Mouse (Mus musculus): Measurements from ENCODE around the gene M6pr. TPM values are rescaled to one million over a fixed set of nuclear protein-coding genes. Genes with fewer than 3 reads are reported as not detected.

Gene M6pr
- total RNA-seq, 1 experiment: 297 TPM

DNA sequence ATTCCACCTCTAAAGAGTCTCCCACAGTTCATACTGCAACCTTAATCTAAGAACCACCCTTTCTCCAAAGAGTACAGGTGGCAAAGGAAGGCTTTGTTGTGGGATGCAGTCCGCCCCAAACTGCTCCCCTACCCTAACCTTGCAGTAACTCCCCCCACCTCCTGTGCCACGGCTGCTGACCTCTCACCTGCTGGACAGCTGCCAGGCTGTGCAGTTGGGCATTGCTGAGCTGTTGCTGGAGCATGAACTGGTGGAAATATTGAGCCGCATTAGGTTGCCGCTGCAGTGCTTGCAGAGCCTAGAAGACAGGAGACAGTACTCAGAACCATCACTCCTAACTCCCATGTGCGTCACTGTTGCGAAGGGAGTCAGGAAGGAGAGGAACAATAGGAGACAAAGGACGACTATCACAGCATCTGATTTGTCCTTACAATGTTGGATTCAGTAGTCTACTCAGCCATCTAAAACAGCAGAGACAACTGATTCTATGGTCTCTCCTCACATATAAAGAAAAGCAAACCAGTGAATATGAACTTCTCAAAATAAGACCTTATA lies 26.3 kb downstream of the M6pr start:
- in situ Hi-C loops (cut with MboI; ENCODE audit: low sequenced_read_pairs in 2 of 2, unreplicated experiment in 2 of 2): loop anchor here in 1 of 2 experiments (25.0 kb wide), 1 partner anchor 402 kb away; no protein-coding TSS in a partner anchor
- peaks cover 46% of the 10 kb centered on the region for H3K36me3 ChIP-seq (ENCODE audit: control insufficient read depth, insufficient read depth, low read length, poor library complexity, severe bottlenecking)
- no peak overlapping the region; the same call in 1 of the 2 replicates for H3K9ac ChIP-seq (ENCODE audit: insufficient read depth, low read depth, low read length, poor library complexity, severe bottlenecking)

DNA sequence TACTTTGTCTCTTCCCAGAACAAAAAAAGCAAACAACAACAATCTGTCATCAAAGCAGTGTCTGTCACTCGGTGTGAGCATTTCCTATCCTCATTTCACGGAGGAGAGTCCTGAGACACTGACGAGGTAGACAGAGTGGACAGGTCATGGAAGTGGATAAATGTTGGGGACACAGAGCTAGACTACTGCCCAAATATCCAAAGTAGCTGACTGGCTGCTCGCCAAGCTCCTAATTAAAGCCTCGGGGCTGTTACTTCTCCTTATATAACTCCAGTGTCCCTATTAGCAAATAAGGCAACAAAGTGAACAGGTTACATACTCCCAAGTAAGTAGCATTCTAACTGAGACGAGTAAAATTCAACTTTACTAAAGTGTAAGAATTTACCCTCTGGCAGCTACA lies 29.0 kb downstream of the M6pr start:
- in situ Hi-C loops (cut with MboI; ENCODE audit: low sequenced_read_pairs in 2 of 2, unreplicated experiment in 2 of 2): loop anchor here in 1 of 2 experiments (25.0 kb wide), 1 partner anchor 400 kb away; no protein-coding TSS in a partner anchor
- peaks cover 29% of the 10 kb centered on the region for H3K36me3 ChIP-seq (ENCODE audit: control insufficient read depth, insufficient read depth, low read length, poor library complexity, severe bottlenecking)
- peak overlapping the region; percentile 77 to 85 for H3K4me3 ChIP-seq (ENCODE audit: insufficient read depth in 1 of 2, low read depth in 1 of 2, low read length in 2 of 2, poor library complexity in 1 of 2, severe bottlenecking in 1 of 2)
- H3K27ac ChIP-seq (ENCODE audit: insufficient read depth, low read depth, low read length, poor library complexity, severe bottlenecking): peak overlapping the region; percentile 100; the same call in 1 of the 2 replicates
- H3K4me1 ChIP-seq (ENCODE audit: control insufficient read depth in 2 of 2, insufficient read depth in 2 of 2, low read length in 2 of 2, poor library complexity in 1 of 2): peaks cover 2 to 11% of the 10 kb centered on the region in 2 experiments; a peak in 1 of 4 replicates
- DNase-seq (ENCODE audit: low read depth, low spot score): no peak
- H3K9me3 ChIP-seq (ENCODE audit: control insufficient read depth, insufficient read depth, low read depth, low read length): no peaks in the 10 kb centered on the region
- TF ChIP-seq ZNF384 (IDR thresholded peaks at IDR 0.05; ENCODE audit: low read depth, low read length) (no peak), MAFK (IDR thresholded peaks at IDR 0.05; ENCODE audit: insufficient read depth, low read depth, low read length) (no peak), ZC3H11A (IDR thresholded peaks at IDR 0.05; ENCODE audit: borderline replicate concordance, low read depth, low read length) (no peak), HCFC1 (IDR thresholded peaks at IDR 0.05; ENCODE audit: borderline replicate concordance, insufficient read depth, low read length) (no peak), CHD2 (IDR thresholded peaks at IDR 0.05; ENCODE audit: low read depth, low read length) (no peak)
- H3K9ac ChIP-seq (ENCODE audit: insufficient read depth, low read depth, low read length, poor library complexity, severe bottlenecking): peak overlapping the region; percentile 64

More for the DNA sequence above, 26.3 kb downstream of the M6pr start:
- no peak overlapping the region for H3K27ac ChIP-seq (ENCODE audit: insufficient read depth, low read depth, low read length, poor library complexity, severe bottlenecking)
- DNase-seq (ENCODE audit: low read depth, low spot score): no peak
- H3K4me3 ChIP-seq (ENCODE audit: insufficient read depth in 1 of 2, low read depth in 1 of 2, low read length in 2 of 2, poor library complexity in 1 of 2, severe bottlenecking in 1 of 2): peak overlapping the region; percentile 8 to 20
- no peak for TF ChIP-seq CHD2 (IDR thresholded peaks at IDR 0.05; ENCODE audit: low read depth, low read length)
- no peak for TF ChIP-seq MAFK (IDR thresholded peaks at IDR 0.05; ENCODE audit: insufficient read depth, low read depth, low read length)
- no peak for TF ChIP-seq ZNF384 (IDR thresholded peaks at IDR 0.05; ENCODE audit: low read depth, low read length)
- TF ChIP-seq HCFC1 (IDR thresholded peaks at IDR 0.05; ENCODE audit: borderline replicate concordance, insufficient read depth, low read length): no peak
- no peak for TF ChIP-seq ZC3H11A (IDR thresholded peaks at IDR 0.05; ENCODE audit: borderline replicate concordance, low read depth, low read length)
- H3K4me1 ChIP-seq (ENCODE audit: control insufficient read depth in 2 of 2, insufficient read depth in 2 of 2, low read length in 2 of 2, poor library complexity in 1 of 2): peaks cover 9 to 13% of the 10 kb centered on the region in 2 experiments; a peak in 2 of 4 replicates
- no peaks in the 10 kb centered on the region for H3K9me3 ChIP-seq (ENCODE audit: control insufficient read depth, insufficient read depth, low read depth, low read length)

DNA sequence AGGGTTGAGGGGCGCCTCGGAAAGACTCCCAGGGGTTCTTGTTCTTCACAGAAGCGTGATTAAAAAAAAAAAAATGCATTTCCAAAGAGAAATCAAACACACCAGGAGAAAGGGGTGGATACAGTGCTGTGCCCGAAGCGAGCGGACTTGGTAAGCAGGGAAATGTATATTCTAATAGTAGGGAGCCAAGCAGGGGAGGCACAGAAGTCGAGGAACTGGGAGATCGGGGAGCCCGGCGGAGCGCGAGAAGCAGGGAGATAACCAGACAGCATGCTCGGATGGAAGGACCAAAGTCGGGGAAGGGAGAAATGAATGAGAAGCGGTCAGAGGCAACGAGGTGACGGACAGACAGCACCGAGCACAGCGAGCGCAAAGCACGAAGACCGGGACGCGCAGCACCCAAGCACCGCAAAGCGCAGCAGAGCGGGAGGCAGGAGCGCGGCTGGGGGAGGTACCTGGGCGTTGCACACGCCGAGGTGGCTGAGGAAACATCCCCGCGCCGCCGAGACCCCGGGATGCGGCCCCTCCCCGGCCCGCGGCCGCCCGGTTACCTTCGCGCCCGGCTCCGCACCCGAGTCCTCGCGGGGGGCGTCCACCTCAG lies 30.6 kb downstream of the M6pr start:
- peak overlapping the region; percentile 77 to 85 for H3K4me3 ChIP-seq (ENCODE audit: insufficient read depth in 1 of 2, low read depth in 1 of 2, low read length in 2 of 2, poor library complexity in 1 of 2, severe bottlenecking in 1 of 2)
- in situ Hi-C loops (cut with MboI; ENCODE audit: low sequenced_read_pairs in 2 of 2, unreplicated experiment in 2 of 2): loop anchor here in 1 of 2 experiments (25.0 kb wide), 1 partner anchor 398 kb away; no protein-coding TSS in a partner anchor
- DNase-seq (ENCODE audit: low read depth, low spot score): no peak
- peaks cover 9 to 10% of the 10 kb centered on the region in 2 experiments; a peak in 2 of 4 replicates for H3K4me1 ChIP-seq (ENCODE audit: control insufficient read depth in 2 of 2, insufficient read depth in 2 of 2, low read length in 2 of 2, poor library complexity in 1 of 2)
- peak overlapping the region; percentile 83 for H3K9ac ChIP-seq (ENCODE audit: insufficient read depth, low read depth, low read length, poor library complexity, severe bottlenecking)
- peak overlapping the region; percentile 100 for H3K27ac ChIP-seq (ENCODE audit: insufficient read depth, low read depth, low read length, poor library complexity, severe bottlenecking)
- peaks cover 15% of the 10 kb centered on the region for H3K36me3 ChIP-seq (ENCODE audit: control insufficient read depth, insufficient read depth, low read length, poor library complexity, severe bottlenecking)
- TF ChIP-seq HCFC1 (IDR thresholded peaks at IDR 0.05; ENCODE audit: borderline replicate concordance, insufficient read depth, low read length) (peak; percentile 57; the same call in 1 of the 2 replicates), ZC3H11A (IDR thresholded peaks at IDR 0.05; ENCODE audit: borderline replicate concordance, low read depth, low read length) (no peak), MAFK (IDR thresholded peaks at IDR 0.05; ENCODE audit: insufficient read depth, low read depth, low read length) (no peak), CHD2 (IDR thresholded peaks at IDR 0.05; ENCODE audit: low read depth, low read length) (no peak), ZNF384 (IDR thresholded peaks at IDR 0.05; ENCODE audit: low read depth, low read length) (no peak)
- H3K9me3 ChIP-seq (ENCODE audit: control insufficient read depth, insufficient read depth, low read depth, low read length): no peaks in the 10 kb centered on the region

DNA sequence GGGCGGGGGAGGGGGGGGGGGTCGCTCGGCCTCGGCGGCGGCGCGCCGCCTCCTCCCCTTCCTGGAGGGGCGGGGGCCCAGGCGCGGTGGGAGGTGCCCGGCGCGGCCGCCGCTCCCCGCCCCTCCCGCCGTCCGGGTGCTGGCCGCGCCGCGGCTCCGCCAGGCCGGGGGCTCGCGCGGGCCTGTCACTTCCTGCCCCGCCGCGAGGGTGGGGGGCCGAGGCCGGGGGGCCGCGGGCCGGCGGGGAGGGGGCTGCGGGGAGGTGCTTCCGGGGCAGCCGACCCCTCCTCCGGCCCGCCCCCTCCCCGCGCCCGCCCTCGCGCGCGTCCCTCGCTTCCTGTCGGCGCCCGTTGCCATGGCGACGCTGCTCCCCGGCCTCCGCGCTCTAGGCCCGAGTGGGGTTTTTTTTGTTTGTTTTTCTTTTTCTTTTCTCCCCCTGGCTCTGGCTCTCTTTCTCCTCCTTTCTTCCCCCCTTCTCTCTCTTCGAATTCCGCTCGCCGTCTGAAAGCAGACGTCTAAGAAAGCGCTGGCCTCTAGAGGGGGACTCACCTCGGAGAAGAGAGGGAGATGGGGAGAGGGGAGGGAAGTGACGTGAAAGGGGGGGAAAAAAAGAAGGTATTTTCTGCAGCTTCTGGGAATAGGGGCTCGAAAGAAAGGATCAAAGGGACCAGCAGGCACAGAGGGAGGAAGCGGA lies 31.3 kb downstream of the M6pr start:
- H3K4me3 ChIP-seq (ENCODE audit: insufficient read depth in 1 of 2, low read depth in 1 of 2, low read length in 2 of 2, poor library complexity in 1 of 2, severe bottlenecking in 1 of 2): peak overlapping the region; percentile 77 to 96
- peak overlapping the region; percentile 100 for H3K27ac ChIP-seq (ENCODE audit: insufficient read depth, low read depth, low read length, poor library complexity, severe bottlenecking)
- peak; percentile 73 for DNase-seq (ENCODE audit: low read depth, low spot score)
- TF ChIP-seq ZNF384 (IDR thresholded peaks at IDR 0.05; ENCODE audit: low read depth, low read length) (no peak), HCFC1 (IDR thresholded peaks at IDR 0.05; ENCODE audit: borderline replicate concordance, insufficient read depth, low read length) (no peak), MAFK (IDR thresholded peaks at IDR 0.05; ENCODE audit: insufficient read depth, low read depth, low read length) (no peak), ZC3H11A (IDR thresholded peaks at IDR 0.05; ENCODE audit: borderline replicate concordance, low read depth, low read length) (no peak), CHD2 (IDR thresholded peaks at IDR 0.05; ENCODE audit: low read depth, low read length) (no peak)
- H3K9me3 ChIP-seq (ENCODE audit: control insufficient read depth, insufficient read depth, low read depth, low read length): no peaks in the 10 kb centered on the region
- H3K9ac ChIP-seq (ENCODE audit: insufficient read depth, low read depth, low read length, poor library complexity, severe bottlenecking): peak overlapping the region; percentile 97
- peaks cover 8 to 11% of the 10 kb centered on the region in 2 experiments; a peak in 3 of 4 replicates for H3K4me1 ChIP-seq (ENCODE audit: control insufficient read depth in 2 of 2, insufficient read depth in 2 of 2, low read length in 2 of 2, poor library complexity in 1 of 2)
- peaks cover 10% of the 10 kb centered on the region for H3K36me3 ChIP-seq (ENCODE audit: control insufficient read depth, insufficient read depth, low read length, poor library complexity, severe bottlenecking)
- in situ Hi-C loops (cut with MboI; ENCODE audit: low sequenced_read_pairs in 2 of 2, unreplicated experiment in 2 of 2): loop anchor here in 1 of 2 experiments (25.0 kb wide), 1 partner anchor 398 kb away; no protein-coding TSS in a partner anchor

Data from ES-E14 (cell line).